Mouse (Mus musculus): ENCODE measurements around the gene C030005K15Rik. TPM values are rescaled to one million over a fixed set of nuclear protein-coding genes. Genes with fewer than 3 reads are reported as not detected.

The C030005K15Rik gene
- polyA plus RNA-seq, 1 experiment from 2014 or later: not detected

DNA sequence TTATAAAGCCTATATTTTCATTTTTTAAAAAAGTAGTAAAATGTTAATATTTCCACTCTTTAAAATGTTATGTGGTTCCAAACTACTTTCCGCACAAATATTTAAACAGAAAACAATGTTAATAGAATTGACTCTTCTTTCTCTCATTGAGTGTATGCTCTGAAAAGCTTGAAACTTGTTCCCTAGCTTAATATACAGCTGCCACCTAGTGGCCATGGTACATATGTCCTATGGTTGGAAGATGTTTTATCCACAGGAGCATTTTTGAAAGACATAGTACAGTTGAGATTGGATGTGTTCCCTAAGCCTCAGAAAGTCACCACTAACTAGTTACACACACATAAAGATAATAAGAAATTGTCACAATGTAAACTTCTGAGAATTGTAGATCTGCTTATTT, 22.0 kb downstream of the C030005K15Rik start:
- whole genome bisulfite sequencing: 48% methylated on average over 1 of the region's 1 CpGs
- ATAC-seq (ENCODE audit: low FRiP score): no peak; the same call in 1 of the 2 replicates

DNA sequence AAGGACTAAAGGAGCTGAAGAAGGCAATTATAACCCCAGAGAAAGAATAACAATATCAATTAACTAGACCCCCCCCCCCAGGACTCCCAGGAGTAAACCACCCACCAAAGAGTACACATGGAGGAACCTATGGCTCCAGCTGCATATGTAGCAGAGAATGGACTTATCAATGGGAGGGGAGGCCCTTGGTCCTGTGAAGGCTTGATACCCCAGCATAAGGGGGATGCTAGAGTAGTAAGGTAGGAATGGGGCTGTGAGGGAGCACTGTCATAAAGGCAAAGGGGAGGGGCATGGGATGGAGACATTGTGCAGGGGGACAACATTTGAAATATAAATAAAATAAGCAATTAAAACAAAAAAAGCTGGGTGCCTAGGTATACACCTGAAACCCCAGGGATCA, 24.2 kb downstream of the C030005K15Rik start:
- Histone ChIP-seq H3K4me1 (no peaks in the 10 kb centered on the region), H3K9ac (replicated peaks) (no peak overlapping the region), H3K27me3 (replicated peaks) (no peaks in the 10 kb centered on the region), H3K9me3 (replicated peaks) (no peaks in the 10 kb centered on the region), H3K4me3 (replicated peaks) (no peak overlapping the region), H3K4me2 (no peak overlapping the region), H3K36me3 (no peaks in the 10 kb centered on the region), H3K27ac (replicated peaks) (no peak overlapping the region)
- no peak for ATAC-seq (ENCODE audit: low FRiP score)

More for the DNA sequence above, 22.0 kb downstream of the C030005K15Rik start:
- no peak overlapping the region for H3K9ac ChIP-seq (replicated peaks)
- no peak overlapping the region for H3K27ac ChIP-seq (replicated peaks)
- no peaks in the 10 kb centered on the region for H3K27me3 ChIP-seq (replicated peaks)
- H3K4me3 ChIP-seq (replicated peaks): no peak overlapping the region
- H3K4me1 ChIP-seq: no peaks in the 10 kb centered on the region
- H3K36me3 ChIP-seq: no peaks in the 10 kb centered on the region
- no peak overlapping the region for H3K4me2 ChIP-seq
- H3K9me3 ChIP-seq (replicated peaks): no peaks in the 10 kb centered on the region

DNA sequence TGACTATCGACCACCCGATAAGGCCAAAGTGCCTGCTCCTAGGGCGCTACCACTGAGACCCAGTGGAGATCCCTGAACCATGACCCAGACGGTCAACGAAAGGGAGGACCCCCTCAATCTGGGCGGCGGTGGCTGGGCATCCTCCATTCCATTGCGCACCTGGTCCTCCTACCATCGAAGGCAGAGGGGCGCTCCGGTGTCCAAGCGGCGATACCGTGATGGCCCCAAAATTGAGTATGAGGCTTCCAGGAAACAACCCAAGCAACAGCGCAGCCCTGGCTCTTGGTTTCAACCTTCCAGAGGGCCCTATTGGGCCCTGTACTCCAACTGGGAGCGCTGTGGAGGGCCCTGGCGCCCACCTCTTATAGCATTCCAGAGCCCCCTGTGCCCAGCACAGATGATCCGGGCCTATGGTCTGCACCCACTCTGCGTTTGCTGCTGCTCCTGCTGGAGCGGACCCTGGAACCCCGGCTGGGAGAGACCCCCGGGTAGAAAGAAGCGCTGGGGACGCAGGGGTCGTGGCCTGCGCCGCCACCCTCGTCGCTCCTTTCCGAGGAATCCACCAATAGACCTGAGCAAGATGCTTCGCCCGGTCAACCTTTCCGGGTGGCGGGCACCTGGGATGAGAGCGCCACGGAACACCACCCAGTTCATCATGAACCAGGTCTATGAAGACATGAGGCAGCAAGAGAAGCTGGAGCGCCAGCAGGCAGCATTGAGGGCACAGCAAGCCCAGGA, 33.0 kb downstream of the C030005K15Rik start:
- Histone ChIP-seq H3K4me1 (no peaks in the 10 kb centered on the region), H3K9me3 (replicated peaks) (no peaks in the 10 kb centered on the region), H3K4me2 (no peak overlapping the region), H3K36me3 (no peaks in the 10 kb centered on the region), H3K27ac (replicated peaks) (no peak overlapping the region), H3K9ac (replicated peaks) (no peak overlapping the region), H3K4me3 (replicated peaks) (no peak overlapping the region), H3K27me3 (replicated peaks) (no peaks in the 10 kb centered on the region)
- 94% methylated on average over 37 of the region's 37 CpGs for WGBS
- no peak for ATAC-seq (ENCODE audit: low FRiP score)

DNA sequence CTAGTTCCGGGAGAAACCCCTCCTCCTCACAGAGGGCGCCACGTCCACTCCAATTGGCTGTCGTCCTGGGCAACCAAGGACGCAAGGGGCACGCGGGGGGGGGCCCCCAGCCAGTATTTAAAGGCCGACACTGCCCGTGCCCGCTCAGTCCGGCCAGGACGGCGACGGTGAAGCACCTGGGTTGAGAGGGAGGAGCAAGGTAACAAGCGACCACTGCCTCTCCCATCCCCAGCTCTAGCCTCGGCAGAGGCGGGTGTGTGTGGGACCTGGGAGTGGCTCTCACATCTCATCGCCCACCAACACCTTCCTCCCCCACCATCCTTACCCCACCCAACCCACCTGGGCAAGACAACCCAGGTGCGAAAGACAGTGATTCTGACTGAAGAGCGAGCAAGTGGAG, 33.6 kb downstream of the C030005K15Rik start, which contains the start of gene Ccer1:
Gene Ccer1 (plus strand): TSS at position 147 of the 400 bp plus-strand sequence.
- Histone ChIP-seq H3K9ac (replicated peaks) (no peak within 1 kb of the TSS), H3K27ac (replicated peaks) (no peak within 1 kb of the TSS), H3K36me3 (no peaks in the 10 kb centered on the region), H3K4me1 (no peaks in the 10 kb centered on the region), H3K4me2 (no peak within 1 kb of the TSS), H3K4me3 (replicated peaks) (no peak within 1 kb of the TSS), H3K9me3 (replicated peaks) (no peaks in the 10 kb centered on the region), H3K27me3 (replicated peaks) (no peaks in the 10 kb centered on the region)
- 79% methylated on average over 20 of the region's 20 CpGs for WGBS
- ATAC-seq (ENCODE audit: low FRiP score): no peak

DNA sequence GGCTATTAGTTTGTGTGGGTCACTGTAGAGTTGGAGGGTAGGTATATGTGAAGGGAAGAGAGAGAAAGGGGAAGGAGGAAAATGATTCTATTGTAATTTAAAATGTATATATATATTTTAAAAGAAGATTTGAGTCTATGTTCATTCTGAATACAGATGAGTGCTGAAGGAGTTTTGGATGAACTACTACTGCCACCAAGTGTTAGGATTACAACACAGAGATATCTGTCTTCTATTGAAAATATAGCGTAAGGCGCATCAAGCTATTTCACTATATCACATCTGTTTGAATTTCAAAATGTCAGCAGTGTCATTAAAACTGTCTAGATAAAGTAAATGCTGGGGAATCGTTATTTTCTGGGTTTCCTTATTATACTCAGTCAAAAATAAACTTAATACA, 37.1 kb downstream of the C030005K15Rik start:
- Histone ChIP-seq H3K9ac (replicated peaks) (no peak overlapping the region), H3K36me3 (no peaks in the 10 kb centered on the region), H3K4me2 (no peak overlapping the region), H3K4me3 (replicated peaks) (no peak overlapping the region), H3K9me3 (replicated peaks) (no peaks in the 10 kb centered on the region), H3K4me1 (no peaks in the 10 kb centered on the region), H3K27ac (replicated peaks) (no peak overlapping the region), H3K27me3 (replicated peaks) (no peaks in the 10 kb centered on the region)
- ATAC-seq (ENCODE audit: low FRiP score): peak; percentile 50; the same call in 1 of the 2 replicates
- 71% methylated on average over 3 of the region's 3 CpGs for WGBS

DNA sequence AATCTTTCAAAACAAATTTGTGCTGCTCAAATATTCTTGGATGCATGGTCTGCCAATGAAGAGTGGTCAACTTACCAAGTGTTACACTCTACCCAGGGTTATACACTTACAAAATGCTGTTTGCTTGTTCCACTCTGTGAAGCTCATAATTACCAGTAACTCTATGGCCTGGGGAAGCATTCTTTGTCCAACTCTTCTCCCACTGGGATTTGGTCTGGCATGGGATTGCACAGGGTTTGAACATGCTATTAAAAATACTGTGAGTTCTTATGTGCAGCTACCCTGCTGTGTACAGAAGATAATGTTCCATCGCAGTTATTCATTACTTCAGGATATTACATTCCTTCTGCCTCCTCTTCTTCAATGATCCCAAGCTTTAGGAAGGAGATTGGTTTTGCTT, 39.4 kb downstream of the C030005K15Rik start:
- Histone ChIP-seq H3K9me3 (replicated peaks) (no peaks in the 10 kb centered on the region), H3K27ac (replicated peaks) (no peak overlapping the region), H3K4me2 (no peak overlapping the region), H3K9ac (replicated peaks) (no peak overlapping the region), H3K4me3 (replicated peaks) (no peak overlapping the region), H3K4me1 (no peaks in the 10 kb centered on the region), H3K27me3 (replicated peaks) (no peaks in the 10 kb centered on the region), H3K36me3 (no peaks in the 10 kb centered on the region)
- ATAC-seq (ENCODE audit: low FRiP score): no peak
- 62% methylated on average over 1 of the region's 1 CpGs for WGBS

DNA sequence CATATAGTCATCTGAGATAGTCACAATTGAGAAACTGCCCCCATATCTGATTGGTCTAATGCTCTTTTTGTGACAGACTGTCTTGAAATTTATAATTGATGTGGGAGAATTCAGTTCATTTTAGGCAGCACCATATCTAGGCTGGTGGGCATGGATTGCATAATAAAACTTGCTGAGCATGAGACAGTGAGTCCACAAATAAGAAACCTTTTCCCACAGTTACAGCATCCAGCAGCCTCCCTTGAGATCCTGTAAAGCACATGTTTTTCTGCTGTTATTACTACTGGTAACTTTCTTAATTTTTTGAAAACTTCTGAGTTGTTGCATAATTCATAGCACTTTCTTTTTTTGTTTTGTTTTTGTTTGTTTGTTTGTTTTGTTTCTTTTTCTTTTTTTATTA, 43.6 kb downstream of the C030005K15Rik start:
- Histone ChIP-seq H3K4me2 (no peak overlapping the region), H3K36me3 (no peaks in the 10 kb centered on the region), H3K4me3 (replicated peaks) (no peak overlapping the region), H3K27me3 (replicated peaks) (no peaks in the 10 kb centered on the region), H3K9ac (replicated peaks) (no peak overlapping the region), H3K9me3 (replicated peaks) (no peaks in the 10 kb centered on the region), H3K4me1 (no peaks in the 10 kb centered on the region), H3K27ac (replicated peaks) (no peak overlapping the region)
- no peak for ATAC-seq (ENCODE audit: low FRiP score)

Other genes with a start within 250 kb of the C030005K15Rik start
- 129 and 153 TPM in 2 replicates for gene Dcn, start 247.1 kb downstream of the C030005K15Rik start, polyA plus RNA-seq (2015; fragmentation: Nextera tagmentation; extraction: Ambion mirVana)
- gene Lum, start 161.6 kb downstream of the C030005K15Rik start, polyA plus RNA-seq (2015; fragmentation: Nextera tagmentation; extraction: Ambion mirVana): 27.7 and 49.7 TPM in 2 replicates
- gene Kera, start 119.9 kb downstream of the C030005K15Rik start, polyA plus RNA-seq (2015; fragmentation: Nextera tagmentation; extraction: Ambion mirVana): 0.13 and 0.28 TPM in 2 replicates
- 1.5 and 5.4 TPM in 2 replicates for gene Epyc, start 82.7 kb downstream of the C030005K15Rik start, polyA plus RNA-seq (2015; fragmentation: Nextera tagmentation; extraction: Ambion mirVana)
- not detected in 2 replicates for gene Ccer1, start 33.7 kb downstream of the C030005K15Rik start, polyA plus RNA-seq (2015; fragmentation: Nextera tagmentation; extraction: Ambion mirVana)

Measured in neural tube, embryonic 15.5 days (tissue).